Mouse (Mus musculus) C2C12 (cell line): Measurements from ENCODE around the gene Dock4.

Experiments used
- CTCF ChIP-seq: IDR thresholded peaks from one replicate; pipeline ENCODE4 v1.5.1; 2011; ENCODE audit not compliant: control insufficient read depth, insufficient read depth, insufficient read length
- FOSL1 ChIP-seq: IDR thresholded peaks from one replicate; pipeline ENCODE4 v1.8.0; 2011; ENCODE audit warnings: mild to moderate bottlenecking, low read length; ENCODE audit not compliant: poor library complexity, insufficient read depth, severe bottlenecking
- MYOG ChIP-seq: IDR thresholded peaks from one replicate; pipeline ENCODE4 v1.6.1; 2011; ENCODE audit not compliant: control insufficient read depth, insufficient read length; ENCODE audit errors: extremely low read depth

DNA sequence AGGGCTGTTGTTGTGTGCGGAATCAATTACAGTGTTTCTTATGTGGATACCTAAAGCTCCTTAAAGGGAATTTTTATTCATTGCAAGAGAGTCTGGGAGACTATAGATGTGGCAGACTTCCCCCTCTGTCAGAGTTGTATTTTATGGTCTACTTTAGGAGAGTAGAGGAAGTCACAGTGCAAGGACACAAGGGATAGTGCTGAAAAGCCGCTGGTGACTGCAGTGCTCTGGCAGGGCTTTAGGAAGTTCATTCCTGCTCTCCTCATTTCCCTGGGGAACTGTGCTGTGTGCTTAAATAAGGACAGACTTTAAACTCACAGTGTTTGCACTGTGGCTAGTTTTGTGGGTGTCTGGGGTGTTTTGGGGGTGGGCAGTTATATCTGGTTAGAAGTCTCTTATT, 118.5 kb downstream of the Dock4 start:
- TF ChIP-seq MYOG (no peak), FOSL1 (no peak), CTCF (no peak)
